Mouse (Mus musculus) right cerebral cortex, postnatal 25 days (tissue): ENCODE measurements around the gene Olfr913.

Source experiments
- DNase-seq: peaks from one replicate; pipeline ENCODE4 v3.0.0; 2022

Olfr913 gene

GRCm38 (mm10) chr9:38592459-38592858, at the start of gene Olfr913:
TSS of gene Olfr913 (plus strand) at chr9:38592759.
- DNase-seq = no peak

DNA sequence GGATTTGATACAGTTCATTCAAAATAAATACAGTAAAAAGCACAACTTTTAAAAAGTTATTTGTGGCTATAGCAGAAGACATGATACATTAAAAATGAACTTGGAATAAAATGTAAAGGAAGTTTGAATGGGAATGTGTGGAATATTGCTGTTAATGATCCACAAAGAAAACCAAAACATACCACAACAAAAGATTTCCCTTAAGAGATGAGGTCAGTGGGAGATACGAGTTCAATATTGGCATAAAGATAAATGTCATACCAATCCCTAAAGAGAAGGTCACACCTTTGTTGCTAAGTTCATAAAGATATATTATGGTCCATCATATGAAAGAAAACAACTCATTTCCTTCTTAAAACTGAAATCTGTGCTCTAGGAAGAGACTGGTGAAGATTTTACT, 12.7 kb upstream of the Olfr913 start, which contains the start of gene Olfr912:
TSS of gene Olfr912 (plus strand) at position 301 of the 400 bp plus-strand sequence.
- no peak for DNase-seq

DNA sequence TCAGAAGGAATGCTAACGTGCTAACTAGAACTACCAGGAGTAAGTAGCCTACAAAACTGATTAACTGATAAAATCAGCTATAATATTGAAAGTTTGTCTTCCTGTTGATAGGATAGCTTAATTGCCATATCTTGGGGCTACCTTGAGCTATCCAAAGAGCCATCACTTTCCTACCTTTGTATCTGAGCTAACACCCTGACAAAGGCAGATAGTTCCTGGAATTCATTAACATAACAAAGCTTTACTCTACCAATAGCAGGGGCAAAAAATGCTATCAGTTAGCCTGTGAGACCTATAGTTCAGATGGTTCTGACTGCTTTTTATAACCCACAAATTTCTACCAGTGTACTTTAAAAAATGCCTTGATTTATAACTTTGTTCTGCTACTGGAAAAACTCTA, 1.5 kb upstream of the Olfr913 start:
- DNase-seq = no peak

DNA sequence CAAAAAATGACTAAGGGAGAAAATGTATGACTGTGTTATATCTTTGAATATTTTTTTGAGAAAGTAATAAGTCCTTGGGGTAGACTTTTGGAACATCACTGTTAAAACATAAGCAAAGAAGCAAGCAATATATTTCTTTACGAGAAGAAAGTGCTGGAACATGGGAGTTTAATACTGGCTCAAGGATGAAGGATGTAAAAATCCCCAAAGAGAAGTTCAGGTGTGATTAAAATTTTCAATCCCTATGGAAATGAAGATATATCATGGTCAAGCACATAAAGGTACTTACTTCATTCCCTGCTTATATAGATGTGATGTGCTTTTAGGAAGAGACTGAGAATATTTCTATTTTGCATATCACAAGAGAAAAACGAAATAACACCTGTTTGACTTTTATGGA, 12.2 kb downstream of the Olfr913 start, which contains the start of gene Olfr914:
TSS of gene Olfr914 (plus strand) at position 301 of the 400 bp plus-strand sequence.
- no peak for DNase-seq

GRCm38 (mm10) chr9:38632406-38632805, 39.8 kb downstream of the Olfr913 start:
- no peak for DNase-seq
